Mouse (Mus musculus): ENCODE results near the gene Trub2.

- peak; percentile 92; the same call in 1 of the 2 replicates for TF ChIP-seq CTCF (IDR thresholded peaks at IDR 0.05; ENCODE audit: extremely low read depth, insufficient read length, insufficient replicate concordance, low read depth, low read length)
- no peak for TF ChIP-seq POLR2A (IDR thresholded peaks at IDR 0.05; ENCODE audit: low read depth, low read length)
Measured at GRCm38 (mm10) chr2:29764831-29765230, 23.5 kb downstream of the Trub2 start.
